Mouse (Mus musculus): ENCODE measurements around the gene Fam160b1.

GRCm38 (mm10) chr19:57356273-57356672 is 4.2 kb upstream of the Fam160b1 start:
- no peak for TF ChIP-seq CTCF (IDR thresholded peaks at IDR 0.05; ENCODE audit: control insufficient read depth, insufficient read depth, low read length)
- no peak for TF ChIP-seq POLR2A (IDR thresholded peaks at IDR 0.05; ENCODE audit: borderline replicate concordance, control insufficient read depth, low read depth, low read length)
